Mouse (Mus musculus) CD4-positive, CD25-positive, alpha-beta regulatory T cell, adult 2 months (primary cell): ENCODE data around the gene Alx3.

ENCODE experiments used
- DNase-seq: peaks from one replicate; pipeline ENCODE4 v3.0.0-alpha.2; 2012; ENCODE audit warnings: low read depth, low spot score

Alx3 gene

GRCm38 (mm10) chr3:107582875-107583767, 11.7 kb upstream of the Alx3 start:
- DNase-seq, result no peak

GRCm38 (mm10) chr3:107583893-107584292, 10.9 kb upstream of the Alx3 start:
- DNase-seq, result no peak

- DNase-seq, result no peak
Measured at GRCm38 (mm10) chr3:107586504-107586903, 8.3 kb upstream of the Alx3 start.

- no peak for DNase-seq
Measured at GRCm38 (mm10) chr3:107591612-107592011, 3.2 kb upstream of the Alx3 start.

- DNase-seq, result no peak
Measured at GRCm38 (mm10) chr3:107593632-107594031, 1.2 kb upstream of the Alx3 start.

- DNase-seq, result no peak
Measured at GRCm38 (mm10) chr3:107595264-107595937, 570 bp downstream of the Alx3 start.

- DNase-seq, result peak; percentile 22
Measured at GRCm38 (mm10) chr3:107595938-107596461, 1.2 kb downstream of the Alx3 start.

- DNase-seq, result no peak
Measured at GRCm38 (mm10) chr3:107596559-107596958, 1.7 kb downstream of the Alx3 start.

GRCm38 (mm10) chr3:107597134-107597533, 2.3 kb downstream of the Alx3 start:
- no peak for DNase-seq

GRCm38 (mm10) chr3:107597586-107598389, 3.0 kb downstream of the Alx3 start:
- DNase-seq, result no peak

GRCm38 (mm10) chr3:107600127-107600526, 5.3 kb downstream of the Alx3 start:
- DNase-seq, result no peak

GRCm38 (mm10) chr3:107605304-107605703, 10.5 kb downstream of the Alx3 start:
- DNase-seq, result peak; percentile 80

- DNase-seq, result no peak
Measured at GRCm38 (mm10) chr3:107607221-107607620, 12.4 kb downstream of the Alx3 start.

GRCm38 (mm10) chr3:107608808-107609207, 14.0 kb downstream of the Alx3 start:
- DNase-seq, result no peak

- DNase-seq, result no peak
Measured at GRCm38 (mm10) chr3:107609376-107609775, 14.5 kb downstream of the Alx3 start.

- no peak for DNase-seq
Measured at GRCm38 (mm10) chr3:107611394-107611793, 16.6 kb downstream of the Alx3 start.

- peak; percentile 72 for DNase-seq
Measured at GRCm38 (mm10) chr3:107612902-107613525, 18.2 kb downstream of the Alx3 start.

- DNase-seq, result no peak
Measured at GRCm38 (mm10) chr3:107617800-107618199, 23.0 kb downstream of the Alx3 start.

GRCm38 (mm10) chr3:107619911-107620310, 25.1 kb downstream of the Alx3 start:
- no peak for DNase-seq

- no peak for DNase-seq
Measured at GRCm38 (mm10) chr3:107621286-107622075, 26.6 kb downstream of the Alx3 start.
